In genomic region chr15:12211577-12211976, GRCm38 (mm10) we compare ENCODE assay signal across 9 mouse cellular contexts. TPM values are rescaled to one million over a fixed set of nuclear protein-coding genes. Genes with fewer than 3 reads are reported as not detected.
DNase-seq lines count a peak whose midpoint lies in the region; ATAC-seq and TF ChIP-seq lines count a peak whose summit lies in the region.
"Had no signal": no experiment of that assay in that cellular context is flagged by ENCODE, and none has a peak within 500 bp of the region (broad histone marks: within the 10 kb centered on the region; RNA-seq: fewer than 3 reads in every experiment).

No protein-coding gene starts in this region.

- peak; percentile 9 for DNase-seq in lung, embryonic 14.5 days
- DNase-seq in lung, postnatal 0 days (ENCODE audit: low spot score): no peak
- peak; percentile 52 to 88 for DNase-seq in left cerebral cortex, adult 8-10 months (ENCODE audit: low spot score in 2 of 2)
- DNase-seq in splenic B cell, adult 2 months (ENCODE audit: low read depth, low spot score): peak; percentile 27
- no peak for DNase-seq in lung, postnatal 10 days
- no peak for DNase-seq in urinary bladder, postnatal 4 days (ENCODE audit: low spot score in 2 of 2)
- DNase-seq: kidney, adult 9 months had no signal

- H3K4me3 ChIP-seq in lung, embryonic 14.5 days (ENCODE audit: low read depth, low read length): no peak overlapping the region
- H3K4me3 ChIP-seq in lung, postnatal 0 days (ENCODE audit: low read depth, low read length): no peak overlapping the region
- H3K4me3 ChIP-seq: embryonic facial prominence, embryonic 15.5 days had no signal

- H3K36me3 ChIP-seq in lung, embryonic 14.5 days (ENCODE audit: insufficient read depth): no peaks in the 10 kb centered on the region
- H3K36me3 ChIP-seq in lung, postnatal 0 days (ENCODE audit: insufficient read depth, low read length): no peaks in the 10 kb centered on the region
- no peaks in the 10 kb centered on the region; the same call in 1 of the 2 replicates for H3K36me3 ChIP-seq in splenic B cell, adult 2 months (ENCODE audit: control insufficient read depth, insufficient read depth, low read length, poor library complexity, severe bottlenecking)
- H3K36me3 ChIP-seq: embryonic facial prominence, embryonic 15.5 days had no signal

- WGBS in lung, embryonic 14.5 days: 66% methylated on average over 8 of the region's 8 CpGs
- 59% methylated on average over 8 of the region's 8 CpGs for WGBS in lung, postnatal 0 days

- no peak overlapping the region for H3K27ac ChIP-seq in lung, embryonic 14.5 days (ENCODE audit: low read depth)
- no peak overlapping the region for H3K27ac ChIP-seq in lung, postnatal 0 days (ENCODE audit: low read length)
- H3K27ac ChIP-seq: embryonic facial prominence, embryonic 15.5 days had no signal

- no peak overlapping the region for H3K4me2 ChIP-seq in lung, embryonic 14.5 days
- no peak overlapping the region for H3K4me2 ChIP-seq in lung, postnatal 0 days (replicated peaks; ENCODE audit: low read depth, low read length)
- H3K4me2 ChIP-seq: embryonic facial prominence, embryonic 15.5 days had no signal

- H3K4me1 ChIP-seq in lung, embryonic 14.5 days (ENCODE audit: insufficient read depth): peaks cover 13% of the 10 kb centered on the region; the same call in 1 of the 2 replicates
- peaks cover 12% of the 10 kb centered on the region; the same call in 1 of the 2 replicates for H3K4me1 ChIP-seq in lung, postnatal 0 days (ENCODE audit: insufficient read depth, low read depth, low read length)

- TF ChIP-seq EP300 in lung, postnatal 0 days (IDR thresholded peaks at IDR 0.05): no peak

- H3K9ac ChIP-seq in lung, embryonic 14.5 days: no peak overlapping the region
- no peak overlapping the region for H3K9ac ChIP-seq in lung, postnatal 0 days (replicated peaks; ENCODE audit: low read depth)
- H3K9ac ChIP-seq: embryonic facial prominence, embryonic 15.5 days had no signal

- no peaks in the 10 kb centered on the region for H3K27me3 ChIP-seq in lung, embryonic 14.5 days (ENCODE audit: insufficient read depth, low read length)
- no peaks in the 10 kb centered on the region for H3K27me3 ChIP-seq in lung, postnatal 0 days (replicated peaks; ENCODE audit: insufficient read depth, low read length)
- H3K27me3 ChIP-seq in splenic B cell, adult 2 months (ENCODE audit: control insufficient read depth, insufficient read depth, low read length, poor library complexity, severe bottlenecking): no peaks in the 10 kb centered on the region
- H3K27me3 ChIP-seq: embryonic facial prominence, embryonic 15.5 days had no signal

- no peak for TF ChIP-seq CTCF in lung, embryonic 14.5 days (IDR thresholded peaks at IDR 0.05; ENCODE audit: low read depth)
- TF ChIP-seq CTCF in lung, postnatal 0 days (IDR thresholded peaks at IDR 0.05): no peak

- ATAC-seq in lung, embryonic 14.5 days (ENCODE audit: insufficient read depth): no peak
- ATAC-seq in lung, postnatal 0 days: no peak
- ATAC-seq in common myeloid progenitor, adult 5-6 weeks (replicated peaks; ENCODE audit: low read depth, poor library complexity, severe bottlenecking): peak; percentile 87

- no peaks in the 10 kb centered on the region for H3K9me3 ChIP-seq in lung, embryonic 14.5 days (ENCODE audit: low read depth, low read length)
- no peaks in the 10 kb centered on the region for H3K9me3 ChIP-seq in lung, postnatal 0 days (ENCODE audit: low read length)
- H3K9me3 ChIP-seq: embryonic facial prominence, embryonic 15.5 days had no signal

RNA-seq across cellular contexts. Expression of gene Mtmr12, which starts 6.7 kb away (rescaled TPM):
- 23.4 and 23.5 TPM in 2 replicates for polyA plus RNA-seq in lung, embryonic 14.5 days (2014; fragmentation: Nextera tagmentation; extraction: Ambion mirVana)
- polyA plus RNA-seq in lung, postnatal 0 days (2015; fragmentation: Nextera tagmentation; extraction: Ambion mirVana): 12.3 and 14.6 TPM in 2 replicates
- total RNA-seq in common myeloid progenitor, adult 5-6 weeks (2017): 10.9 and 24.7 TPM in 2 replicates
- 10 to 100 TPM; 42.9 to 47.1 (median 44.7) TPM for total RNA-seq in left cerebral cortex, adult 8-10 months (2022)

Comparison
In these comparisons a context has a peak if more than half of its experiments do, and no peak if none do; other contexts are left out.
1. DNase-seq: peak in lung, embryonic 14.5 days (single experiment), left cerebral cortex, adult 8-10 months (2 of 2) and splenic B cell, adult 2 months (single experiment); none in lung, postnatal 0 days (single experiment), lung, postnatal 10 days (single experiment) and urinary bladder, postnatal 4 days (0 of 2).